Comparison of ENCODE assay signal across 9 mouse cellular contexts in the genomic region with DNA sequence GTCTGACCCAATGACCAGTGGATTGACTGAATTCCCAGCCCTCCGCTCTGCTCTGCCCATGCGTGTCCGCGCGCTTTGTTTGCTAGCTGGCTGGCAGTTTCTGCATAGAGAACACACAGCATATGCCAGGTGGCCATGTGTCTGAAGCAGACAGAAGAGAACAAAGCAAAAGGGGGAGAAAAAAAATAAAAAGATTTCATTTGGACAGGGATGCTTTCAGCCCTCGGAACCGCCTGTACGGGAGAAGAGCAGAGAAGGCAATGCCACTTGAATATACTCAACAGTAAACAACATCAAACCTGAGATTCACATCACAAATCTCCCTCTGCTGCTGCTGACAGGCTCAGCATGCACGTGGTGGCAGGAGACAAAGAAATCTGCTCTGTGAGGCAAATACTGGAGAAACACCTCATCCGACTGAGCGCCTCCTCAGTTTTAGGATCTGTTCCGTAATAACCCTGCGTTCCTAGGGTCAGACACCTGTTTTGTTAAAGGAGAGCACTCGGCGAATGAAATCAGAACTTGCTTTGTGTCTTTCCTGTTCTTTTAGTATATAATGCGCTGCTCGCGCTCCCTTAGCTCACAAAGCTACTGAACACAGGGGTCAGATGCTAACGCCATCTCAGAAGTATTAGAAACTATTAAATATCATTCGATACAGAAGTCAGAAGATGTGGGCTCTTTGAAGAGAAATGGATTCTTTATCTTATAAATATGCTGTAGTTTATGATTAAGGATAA.
DNase-seq lines count a peak whose midpoint lies in the region; ATAC-seq lines count a peak whose summit lies in the region.
"Had no signal": no experiment of that assay in that cellular context is flagged by ENCODE, and none has a peak within 500 bp of the region (broad histone marks: within the 10 kb centered on the region; RNA-seq: fewer than 3 reads in every experiment).

No protein-coding gene starts in this region.

- peak; percentile 81; the same call in 1 of the 2 replicates for ATAC-seq in embryonic facial prominence, embryonic 14.5 days (ENCODE audit: low read depth)
- peak; percentile 93 for ATAC-seq in midbrain, embryonic 14.5 days (ENCODE audit: low FRiP score, low TSS enrichment)
- no peak for ATAC-seq in inflammation-experienced regulatory T-cells, adult 6 months

- 69% methylated on average over 20 of the region's 20 CpGs for WGBS in embryonic facial prominence, embryonic 14.5 days
- 19% methylated on average over 20 of the region's 20 CpGs for WGBS in midbrain, embryonic 14.5 days

- H3K4me2 ChIP-seq in embryonic facial prominence, embryonic 14.5 days (ENCODE audit: low read depth, low read length): no peak overlapping the region
- peak overlapping the region; percentile 41 for H3K4me2 ChIP-seq in midbrain, embryonic 14.5 days (ENCODE audit: low read length)
- H3K4me2 ChIP-seq: liver, embryonic 15.5 days had no signal

- intact Hi-C loops in heart, postnatal 10 days (cut with DNase I): no loop called here

- H3K27ac ChIP-seq in embryonic facial prominence, embryonic 14.5 days (replicated peaks; ENCODE audit: low read depth, low read length): no peak overlapping the region
- H3K27ac ChIP-seq in midbrain, embryonic 14.5 days (replicated peaks; ENCODE audit: low read depth, low read length): peak overlapping the region; percentile 91
- H3K27ac ChIP-seq: liver, embryonic 15.5 days had no signal

- no peak overlapping the region for H3K4me3 ChIP-seq in embryonic facial prominence, embryonic 14.5 days (ENCODE audit: low read depth, low read length)
- no peak overlapping the region for H3K4me3 ChIP-seq in midbrain, embryonic 14.5 days (replicated peaks; ENCODE audit: low read depth, low read length)
- H3K4me3 ChIP-seq: liver, embryonic 15.5 days had no signal

- H3K36me3 ChIP-seq in embryonic facial prominence, embryonic 14.5 days (ENCODE audit: control insufficient read depth, insufficient read depth, low read length): no peaks in the 10 kb centered on the region
- H3K36me3 ChIP-seq in midbrain, embryonic 14.5 days (ENCODE audit: control insufficient read depth, insufficient read depth, low read length): no peaks in the 10 kb centered on the region
- H3K36me3 ChIP-seq: liver, embryonic 15.5 days had no signal

- DNase-seq in cerebellum, adult 11-12 months: peak; percentile 40
- DNase-seq in embryonic facial prominence, embryonic 14.5 days (ENCODE audit: low spot score): peak; percentile 57
- peak; percentile 28 to 47 for DNase-seq in kidney, postnatal 4 days
- DNase-seq in midbrain, embryonic 14.5 days: peak; percentile 86
- no peak for DNase-seq in heart, postnatal 10 days
- no peak for DNase-seq in spleen, postnatal 14 days (ENCODE audit: low spot score in 2 of 2)
- no peak for DNase-seq in gastrocnemius, postnatal 4 days (ENCODE audit: low spot score in 2 of 2)

- H3K9ac ChIP-seq in embryonic facial prominence, embryonic 14.5 days (ENCODE audit: low read depth, low read length): no peak overlapping the region
- peak overlapping the region; percentile 56 for H3K9ac ChIP-seq in midbrain, embryonic 14.5 days (replicated peaks; ENCODE audit: low read length)
- H3K9ac ChIP-seq: liver, embryonic 15.5 days had no signal

- no peaks in the 10 kb centered on the region for H3K4me1 ChIP-seq in embryonic facial prominence, embryonic 14.5 days (ENCODE audit: control insufficient read depth, insufficient read depth, low read length)
- H3K4me1 ChIP-seq in midbrain, embryonic 14.5 days (ENCODE audit: control insufficient read depth, insufficient read depth, low read length): peaks cover 28% of the 10 kb centered on the region
- H3K4me1 ChIP-seq: liver, embryonic 15.5 days had no signal

- no peaks in the 10 kb centered on the region for H3K27me3 ChIP-seq in embryonic facial prominence, embryonic 14.5 days (replicated peaks; ENCODE audit: control insufficient read depth, insufficient read depth, low read length)
- no peaks in the 10 kb centered on the region for H3K27me3 ChIP-seq in midbrain, embryonic 14.5 days (ENCODE audit: control insufficient read depth, insufficient read depth, low read length)
- H3K27me3 ChIP-seq: liver, embryonic 15.5 days had no signal

- no peaks in the 10 kb centered on the region for H3K9me3 ChIP-seq in embryonic facial prominence, embryonic 14.5 days (ENCODE audit: control insufficient read depth, low read length)
- H3K9me3 ChIP-seq in midbrain, embryonic 14.5 days (ENCODE audit: control insufficient read depth, low read length): no peaks in the 10 kb centered on the region
- H3K9me3 ChIP-seq: liver, embryonic 15.5 days had no signal

Comparison
In these comparisons a context has a peak if more than half of its experiments do, and no peak if none do; other contexts are left out.
1. DNase-seq: peak in cerebellum, adult 11-12 months (single experiment), embryonic facial prominence, embryonic 14.5 days (single experiment), kidney, postnatal 4 days (2 of 2) and midbrain, embryonic 14.5 days (single experiment); none in heart, postnatal 10 days (0 of 2), spleen, postnatal 14 days (0 of 2) and gastrocnemius, postnatal 4 days (0 of 2).